Mouse (Mus musculus) adrenal gland, adult 8-10 months (tissue): ENCODE measurements around the gene Rad54l2. TPM values are rescaled to one million over a fixed set of nuclear protein-coding genes. Genes with fewer than 3 reads are reported as not detected.

ENCODE experiments used
- DNase-seq: peaks from one replicate; pipeline ENCODE4 v3.0.0; 2022
- total RNA-seq, 4 experiments: library from RNA; stranded (reverse); gene quantifications; 2 replicates each; pipeline ENCODE4 v1.2.4; 2022

The Rad54l2 gene
- total RNA-seq, 4 experiments from 2014 or later: 19.8 to 25.7 (median 22.2) TPM

GRCm38 (mm10) chr9:106752135-106752534, 36.9 kb downstream of the Rad54l2 start:
- no peak for DNase-seq

GRCm38 (mm10) chr9:106739962-106740361, 49.0 kb downstream of the Rad54l2 start:
- no peak for DNase-seq

- no peak for DNase-seq
These were observed 49.9 kb downstream of the Rad54l2 start for GRCm38 (mm10) chr9:106739056-106739455.

GRCm38 (mm10) chr9:106738199-106738985, 50.6 kb downstream of the Rad54l2 start:
- DNase-seq: no peak

- no peak for DNase-seq
These were observed 55.3 kb downstream of the Rad54l2 start for GRCm38 (mm10) chr9:106733690-106734089.

- DNase-seq: no peak
These were observed 59.6 kb downstream of the Rad54l2 start for GRCm38 (mm10) chr9:106729416-106729815.

- no peak for DNase-seq
These were observed 62.1 kb downstream of the Rad54l2 start for GRCm38 (mm10) chr9:106726891-106727290.

GRCm38 (mm10) chr9:106725435-106725834, 63.6 kb downstream of the Rad54l2 start:
- DNase-seq: no peak

- DNase-seq: no peak
These were observed 64.1 kb downstream of the Rad54l2 start for GRCm38 (mm10) chr9:106724864-106725263.

GRCm38 (mm10) chr9:106716729-106717128, 72.3 kb downstream of the Rad54l2 start:
- no peak for DNase-seq

GRCm38 (mm10) chr9:106716232-106716631, 72.8 kb downstream of the Rad54l2 start:
- DNase-seq: no peak

GRCm38 (mm10) chr9:106712470-106712869, 76.5 kb downstream of the Rad54l2 start:
- DNase-seq: peak; percentile 55

GRCm38 (mm10) chr9:106692973-106693481, 96.0 kb downstream of the Rad54l2 start:
- DNase-seq: no peak

- DNase-seq: no peak
These were observed 100.2 kb downstream of the Rad54l2 start for GRCm38 (mm10) chr9:106688834-106689233.

GRCm38 (mm10) chr9:106686983-106687650, 101.9 kb downstream of the Rad54l2 start:
- DNase-seq: peak; percentile 63

GRCm38 (mm10) chr9:106685249-106686101, 103.5 kb downstream of the Rad54l2 start, which contains the start of gene Tex264:
Tex264 (minus strand) TSS chr9:106685927.
- DNase-seq: peak; percentile 88

- no peak for DNase-seq
These were observed 104.1 kb downstream of the Rad54l2 start for GRCm38 (mm10) chr9:106684918-106685248.

GRCm38 (mm10) chr9:106684093-106684872, 104.7 kb downstream of the Rad54l2 start:
- no peak for DNase-seq

- no peak for DNase-seq
These were observed 108.0 kb downstream of the Rad54l2 start for GRCm38 (mm10) chr9:106681026-106681425.

GRCm38 (mm10) chr9:106678242-106678641, 110.8 kb downstream of the Rad54l2 start:
- DNase-seq: peak; percentile 50

- DNase-seq: no peak
These were observed 111.3 kb downstream of the Rad54l2 start for GRCm38 (mm10) chr9:106677702-106678101.

GRCm38 (mm10) chr9:106676571-106676970, 112.4 kb downstream of the Rad54l2 start:
- DNase-seq: no peak
